Mouse (Mus musculus): Measurements from ENCODE around the gene Panx2.

DNA sequence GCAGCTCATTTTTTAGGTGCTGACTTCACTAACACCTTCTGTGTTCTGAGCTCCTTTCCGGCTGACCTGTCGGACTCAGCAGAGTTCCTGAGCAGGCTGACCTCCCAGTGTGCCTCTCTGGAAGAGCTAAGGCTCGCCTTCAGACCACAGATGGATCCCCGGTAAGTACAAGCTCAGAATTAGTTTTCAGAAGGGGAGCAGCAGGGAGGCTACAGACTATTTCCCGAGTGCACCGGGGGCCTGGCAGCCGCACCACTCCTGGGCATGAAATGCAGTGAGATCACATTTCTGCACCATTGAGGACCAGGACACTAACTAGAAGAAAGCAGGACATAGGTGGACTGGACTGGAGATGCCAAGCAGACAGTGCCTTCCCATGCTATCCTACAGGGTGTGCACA lies 39.1 kb downstream of the Panx2 start:
- TF ChIP-seq RAD21 (IDR thresholded peaks at IDR 0.05; ENCODE audit: low read depth, low read length), result no peak
- no peak for TF ChIP-seq RCOR1 (IDR thresholded peaks at IDR 0.05; ENCODE audit: low read depth, low read length)
- no peak for TF ChIP-seq EP300 (IDR thresholded peaks at IDR 0.05; ENCODE audit: low read depth in 1 of 2, low read length in 2 of 2)
- no peak for TF ChIP-seq SMC3 (IDR thresholded peaks at IDR 0.05; ENCODE audit: low read depth, low read length)

Data from MEL (cell line).